ENCODE assay signal across 10 mouse cellular contexts in genomic region chr17:66352219-66352618, GRCm38 (mm10).
DNase-seq lines count a peak whose midpoint lies in the region; ATAC-seq lines count a peak whose summit lies in the region.
"Had no signal": no experiment of that assay in that cellular context is flagged by ENCODE, and none has a peak within 500 bp of the region (broad histone marks: within the 10 kb centered on the region; RNA-seq: fewer than 3 reads in every experiment).

No protein-coding gene starts in this region.

- H3K27ac ChIP-seq in neural tube, embryonic 13.5 days (replicated peaks), result peak overlapping the region; percentile 57
- H3K27ac ChIP-seq in intestine, embryonic 15.5 days, result 0 out of 2 replicates have a peak overlapping the region, but pooled peaks have one; percentile 49
- H3K27ac ChIP-seq in neural tube, embryonic 15.5 days (replicated peaks), result peak overlapping the region; percentile 35; the same call in 1 of the 2 replicates
- H3K27ac ChIP-seq: forebrain, embryonic 12.5 days had no signal

- H3K9ac ChIP-seq in neural tube, embryonic 13.5 days, result no peak overlapping the region
- no peak overlapping the region for H3K9ac ChIP-seq in intestine, embryonic 15.5 days
- no peak overlapping the region for H3K9ac ChIP-seq in neural tube, embryonic 15.5 days (replicated peaks)
- H3K9ac ChIP-seq: forebrain, embryonic 12.5 days had no signal

- H3K9me3 ChIP-seq in neural tube, embryonic 13.5 days, result no peaks in the 10 kb centered on the region
- H3K9me3 ChIP-seq in intestine, embryonic 15.5 days, result no peaks in the 10 kb centered on the region
- no peaks in the 10 kb centered on the region for H3K9me3 ChIP-seq in neural tube, embryonic 15.5 days (replicated peaks)
- H3K9me3 ChIP-seq: forebrain, embryonic 12.5 days had no signal

- ATAC-seq in neural tube, embryonic 13.5 days (ENCODE audit: low read depth), result no peak
- no peak for ATAC-seq in intestine, embryonic 15.5 days
- no peak for ATAC-seq in neural tube, embryonic 15.5 days (ENCODE audit: low FRiP score)

- peaks cover 32% of the 10 kb centered on the region for H3K4me1 ChIP-seq in neural tube, embryonic 13.5 days (replicated peaks)
- H3K4me1 ChIP-seq in intestine, embryonic 15.5 days (replicated peaks), result peaks cover 26% of the 10 kb centered on the region; the same call in 1 of the 2 replicates
- peaks cover 29% of the 10 kb centered on the region for H3K4me1 ChIP-seq in neural tube, embryonic 15.5 days
- H3K4me1 ChIP-seq: forebrain, embryonic 12.5 days had no signal

- peaks cover 63% of the 10 kb centered on the region for H3K36me3 ChIP-seq in neural tube, embryonic 13.5 days
- no peaks in the 10 kb centered on the region for H3K36me3 ChIP-seq in intestine, embryonic 15.5 days
- H3K36me3 ChIP-seq in neural tube, embryonic 15.5 days, result peaks cover 17% of the 10 kb centered on the region

- no peak overlapping the region for H3K4me3 ChIP-seq in neural tube, embryonic 13.5 days
- no peak overlapping the region for H3K4me3 ChIP-seq in intestine, embryonic 15.5 days (replicated peaks)
- no peak overlapping the region for H3K4me3 ChIP-seq in neural tube, embryonic 15.5 days (replicated peaks)
- H3K4me3 ChIP-seq: forebrain, embryonic 12.5 days had no signal

- DNase-seq in gastrocnemius, adult 18-20 months (ENCODE audit: low spot score), result peak; percentile 15
- DNase-seq in gastrocnemius, postnatal 10 days, result no peak
- no peak for DNase-seq in neural tube, embryonic 10.5 days (ENCODE audit: extremely low spot score, low spot score)
- DNase-seq in testis, postnatal 14 days (ENCODE audit: low spot score), result no peak
- no peak for DNase-seq in gastrocnemius, adult 8-10 months (ENCODE audit: low spot score in 2 of 2)
- DNase-seq: cerebellum, adult 8-10 months had no signal

- H3K27me3 ChIP-seq in neural tube, embryonic 13.5 days, result no peaks in the 10 kb centered on the region
- H3K27me3 ChIP-seq in intestine, embryonic 15.5 days (replicated peaks), result no peaks in the 10 kb centered on the region
- no peaks in the 10 kb centered on the region for H3K27me3 ChIP-seq in neural tube, embryonic 15.5 days (replicated peaks)
- H3K27me3 ChIP-seq: forebrain, embryonic 12.5 days had no signal

- WGBS in neural tube, embryonic 13.5 days, result 78% methylated on average over 6 of the region's 6 CpGs
- WGBS in intestine, embryonic 15.5 days, result 49% methylated on average over 6 of the region's 6 CpGs
- WGBS in neural tube, embryonic 15.5 days, result 81% methylated on average over 6 of the region's 6 CpGs

- H3K4me2 ChIP-seq in neural tube, embryonic 13.5 days, result no peak overlapping the region
- H3K4me2 ChIP-seq in intestine, embryonic 15.5 days (replicated peaks), result peak overlapping the region; percentile 37; the same call in 1 of the 2 replicates
- H3K4me2 ChIP-seq in neural tube, embryonic 15.5 days, result no peak overlapping the region
- H3K4me2 ChIP-seq: forebrain, embryonic 12.5 days had no signal
